Mouse (Mus musculus) megakaryocyte, embryonic 14.5 days (primary cell): ENCODE results near the gene Slc23a2.

ENCODE experiments used
- FLI1 ChIP-seq: IDR thresholded peaks from 2 replicates; pipeline ENCODE4 v1.6.1; 2012; ENCODE audit warnings: low read length, inconsistent platforms, mixed read lengths
- GATA1 ChIP-seq: IDR thresholded peaks from 3 replicates; pipeline ENCODE4 v1.6.1; 2012; ENCODE audit warnings: mixed read lengths, low read length, inconsistent platforms, borderline replicate concordance

DNA sequence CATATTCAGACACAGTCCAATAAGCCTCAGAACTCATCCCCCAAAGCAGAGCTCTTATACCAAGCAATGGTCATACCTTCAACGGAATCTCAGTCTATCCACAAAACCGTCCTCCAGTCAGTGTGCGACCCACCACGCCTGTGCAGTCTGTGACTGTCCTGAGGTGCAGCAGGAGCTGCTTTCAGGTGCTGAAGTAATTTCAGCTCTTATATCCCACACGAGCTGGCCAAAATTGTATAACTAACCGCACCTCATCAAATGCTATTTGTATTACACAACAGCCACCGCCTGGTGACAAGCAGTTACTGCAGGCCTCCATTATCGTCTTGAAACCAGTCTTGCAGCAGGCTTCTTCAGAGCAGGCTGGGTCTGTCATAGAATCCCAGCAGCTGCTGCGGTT, 33.6 kb downstream of the Slc23a2 start:
- TF ChIP-seq GATA1 (no peak), FLI1 (no peak)
